Mouse (Mus musculus) kidney, embryonic 16.5 days (tissue): ENCODE measurements around the gene Egf. TPM values are rescaled to one million over a fixed set of nuclear protein-coding genes. Genes with fewer than 3 reads are reported as not detected.

ENCODE experiments used
- ATAC-seq: fragments of 200-750 bp; cut with Nextera tagmentation; 2 replicates; pipeline ENCODE4 v1.8.0; 2017; ENCODE audit warnings: moderate TSS enrichment; ENCODE audit not compliant: low FRiP score, low TSS enrichment
- H3K27ac ChIP-seq: fragments of 300-500 bp; sonication (generic); 2 replicates; pipeline ENCODE4 v1.5.1; 2014; ENCODE audit warnings: low read length
- H3K27me3 ChIP-seq: fragments of 300-500 bp; sonication (generic); 2 replicates; pipeline ENCODE4 v1.6.1; 2014; ENCODE audit warnings: low read length, control low read depth, mixed read lengths; ENCODE audit not compliant: insufficient read depth
- H3K36me3 ChIP-seq: fragments of 300-500 bp; sonication (generic); 2 replicates; pipeline ENCODE4 v1.6.1; 2014; ENCODE audit warnings: low read length, control low read depth, mixed read lengths; ENCODE audit not compliant: insufficient read depth
- H3K4me1 ChIP-seq: fragments of 300-500 bp; sonication (generic); 2 replicates; pipeline ENCODE4 v1.6.1; 2014; ENCODE audit warnings: low read length, control low read depth, mixed read lengths; ENCODE audit not compliant: insufficient read depth
- H3K4me2 ChIP-seq: fragments of 300-500 bp; sonication (generic); replicated peaks from 2 replicates; pipeline ENCODE4 v1.6.1; 2014; ENCODE audit warnings: low read depth, low read length
- H3K4me3 ChIP-seq: fragments of 300-500 bp; sonication (generic); 2 replicates; pipeline ENCODE4 v1.5.1; 2014; ENCODE audit warnings: mild to moderate bottlenecking, low read length
- H3K9ac ChIP-seq: fragments of 300-500 bp; sonication (generic); replicated peaks from 2 replicates; pipeline ENCODE4 v1.6.1; 2014; ENCODE audit warnings: low read length
- H3K9me3 ChIP-seq: fragments of 300-500 bp; sonication (generic); 2 replicates; pipeline ENCODE4 v1.6.1; 2016; ENCODE audit warnings: low read length, control low read depth
- WGBS: fragments of 180-500 bp; shearing (Covaris S2); extraction: QIAGEN DNeasy Blood & Tissue Kit; methylation state at CpG from one replicate; pipeline ENCODE4 v1.1.7; 2014; 5-methylcytosine and 5-hydroxymethylcytosine counted together
- microRNA-seq: library from miRNA; unstranded; fragments of <30 nt; microRNA quantifications from one replicate; pipeline ENCODE4, GENCODE M21; 2016
- polyA plus RNA-seq: library from polyadenylated mRNA; unstranded; fragments of >200 nt; fragmentation: Nextera tagmentation; extraction: Ambion mirVana; gene quantifications from 2 replicates; pipeline ENCODE4 v1.2.1, GENCODE M21; 2015

Gene Egf
- polyA plus RNA-seq, 1 experiment from 2014 or later: 2.4 TPM

DNA sequence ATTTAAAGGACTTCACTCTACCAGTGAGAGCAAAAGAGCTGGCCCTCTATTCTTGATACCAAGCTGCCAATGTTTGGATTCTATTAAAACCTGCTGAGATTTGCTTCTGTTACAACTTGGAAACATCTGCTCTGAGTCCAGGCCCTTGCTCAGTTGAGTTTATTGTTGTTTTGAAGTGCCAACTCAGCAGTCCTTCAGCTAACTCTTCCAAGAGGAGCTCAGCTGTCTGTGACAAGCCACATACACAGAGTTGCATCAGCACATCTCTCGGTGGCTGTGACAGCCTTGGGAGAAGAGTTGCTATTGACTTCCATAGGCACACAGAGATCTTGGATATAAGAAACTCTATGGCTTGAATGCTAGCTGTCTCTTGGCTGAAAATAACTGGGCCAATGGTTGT, 124.1 kb downstream of the Egf start:
- H3K36me3 ChIP-seq: peaks cover 15% of the 10 kb centered on the region
- H3K4me2 ChIP-seq: no peak overlapping the region

More for the DNA sequence above, 124.1 kb downstream of the Egf start:
- WGBS: 81% methylated on average over 1 of the region's 1 CpGs
- no peak overlapping the region for H3K4me3 ChIP-seq
- H3K27ac ChIP-seq: no peak overlapping the region
- H3K4me1 ChIP-seq: no peaks in the 10 kb centered on the region; the same call in 1 of the 2 replicates
- no peaks in the 10 kb centered on the region for H3K27me3 ChIP-seq
- H3K9me3 ChIP-seq: no peaks in the 10 kb centered on the region
- ATAC-seq: no peak
- no peak overlapping the region for H3K9ac ChIP-seq

Small RNAs within 50 kb of the gene (microRNA-seq; reads per million reads assigned to microRNA genes)
- not detected for gene Gm24515

Other genes with a start within 250 kb of the Egf start
- 40.5 and 54.9 TPM in 2 replicates for gene Elovl6, start 223.0 kb downstream of the Egf start, polyA plus RNA-seq
- gene Lrit3, start 48.7 kb upstream of the Egf start, polyA plus RNA-seq: 0.10 TPM in 1 of 2 replicates, not detected in the other
- gene Rrh, start 67.3 kb upstream of the Egf start, polyA plus RNA-seq: not detected in 2 replicates
- gene Gar1, start 76.1 kb upstream of the Egf start, polyA plus RNA-seq: 69.2 and 79.2 TPM in 2 replicates
- gene Cfi, start 80.6 kb upstream of the Egf start, polyA plus RNA-seq: 18.0 and 24.6 TPM in 2 replicates
- 43.0 and 47.5 TPM in 2 replicates for gene Pla2g12a, start 123.3 kb upstream of the Egf start, polyA plus RNA-seq
- 78.9 and 83.6 TPM in 2 replicates for gene Casp6, start 146.1 kb upstream of the Egf start, polyA plus RNA-seq
- 2.1 and 2.8 TPM in 2 replicates for gene Mcub, start 214.9 kb upstream of the Egf start, polyA plus RNA-seq